Mouse (Mus musculus): ENCODE data around the gene Sprr2k. TPM values are rescaled to one million over a fixed set of nuclear protein-coding genes. Genes with fewer than 3 reads are reported as not detected.

The Sprr2k gene
- polyA plus RNA-seq (2021; fragmentation: Nextera tagmentation) = not detected in 2 replicates
- long read RNA-seq, experiment 1 = 0 reads
- long read RNA-seq, experiment 2 = 0 reads

GRCm38 (mm10) chr3:92432282-92432681 lies at the start of gene Sprr2k:
Gene Sprr2k (plus strand): TSS chr3:92432582.

GRCm38 (mm10) chr3:92385385-92385784 lies 47.0 kb upstream of the Sprr2k start, which contains the start of gene Sprr2h:
Gene Sprr2h (plus strand): TSS chr3:92385685.

GRCm38 (mm10) chr3:92407691-92408090 lies 24.7 kb upstream of the Sprr2k start, which contains the start of gene Sprr2i:
Gene Sprr2i (plus strand): TSS chr3:92407991.

GRCm38 (mm10) chr3:92417782-92418181 lies 14.6 kb upstream of the Sprr2k start, which contains the start of gene Sprr2j-ps:
Gene Sprr2j-ps (plus strand): TSS chr3:92418082.

GRCm38 (mm10) chr3:92429323-92429722 lies 3.1 kb upstream of the Sprr2k start, which contains the start of gene Gm9774:
Gene Gm9774 (minus strand): TSS chr3:92429423.

GRCm38 (mm10) chr3:92438689-92439088 lies 6.3 kb downstream of the Sprr2k start, which contains the start of gene Sprr1b:
Gene Sprr1b (minus strand): TSS chr3:92438789.

GRCm38 (mm10) chr3:92458620-92459019 lies 26.2 kb downstream of the Sprr2k start, which contains the start of gene Sprr3:
Gene Sprr3 (minus strand): TSS chr3:92458720.

Other genes starting within 250 kb of the Sprr2k start
- gene Sprr2a1, start 216.8 kb upstream of the Sprr2k start, polyA plus RNA-seq (2021; fragmentation: Nextera tagmentation) = not detected in 2 replicates
- gene Sprr2a2, start 216.7 kb upstream of the Sprr2k start, polyA plus RNA-seq (2021; fragmentation: Nextera tagmentation) = 0.21 TPM in 2 replicates
- gene Sprr2a3, start 147.2 kb upstream of the Sprr2k start, polyA plus RNA-seq (2021; fragmentation: Nextera tagmentation) = not detected in 2 replicates
- gene Sprr2b, start 116.0 kb upstream of the Sprr2k start, polyA plus RNA-seq (2021; fragmentation: Nextera tagmentation) = not detected in 2 replicates
- gene Sprr2d, start 93.4 kb upstream of the Sprr2k start, polyA plus RNA-seq (2021; fragmentation: Nextera tagmentation) = not detected in 2 replicates
- gene Sprr2e, start 80.4 kb upstream of the Sprr2k start, polyA plus RNA-seq (2021; fragmentation: Nextera tagmentation) = not detected in 2 replicates
- not detected in 2 replicates for gene Sprr2f, start 67.4 kb upstream of the Sprr2k start, polyA plus RNA-seq (2021; fragmentation: Nextera tagmentation)
- gene Sprr2h, start 46.9 kb upstream of the Sprr2k start, polyA plus RNA-seq (2021; fragmentation: Nextera tagmentation) = not detected in 2 replicates
- gene Sprr2i, start 24.6 kb upstream of the Sprr2k start, polyA plus RNA-seq (2021; fragmentation: Nextera tagmentation) = not detected in 2 replicates
- not detected in 2 replicates for gene Sprr2j-ps, start 14.5 kb upstream of the Sprr2k start, polyA plus RNA-seq (2021; fragmentation: Nextera tagmentation)
- 2.0 and 2.1 TPM in 2 replicates for gene Gm9774, start 3.2 kb upstream of the Sprr2k start, polyA plus RNA-seq (2021; fragmentation: Nextera tagmentation)
- gene Sprr1b, start 6.2 kb downstream of the Sprr2k start, polyA plus RNA-seq (2021; fragmentation: Nextera tagmentation) = not detected in 2 replicates
- gene Sprr3, start 26.1 kb downstream of the Sprr2k start, polyA plus RNA-seq (2021; fragmentation: Nextera tagmentation) = not detected in 2 replicates
- gene Sprr1a, start 53.3 kb downstream of the Sprr2k start, polyA plus RNA-seq (2021; fragmentation: Nextera tagmentation) = not detected in 2 replicates
- not detected in 2 replicates for gene Sprr4, start 67.9 kb downstream of the Sprr2k start, polyA plus RNA-seq (2021; fragmentation: Nextera tagmentation)
- not detected in 2 replicates for gene 2310046K23Rik, start 101.9 kb downstream of the Sprr2k start, polyA plus RNA-seq (2021; fragmentation: Nextera tagmentation)
- gene Ivl, start 141.2 kb downstream of the Sprr2k start, polyA plus RNA-seq (2021; fragmentation: Nextera tagmentation) = not detected in 2 replicates
- gene Smcp, start 156.4 kb downstream of the Sprr2k start, polyA plus RNA-seq (2021; fragmentation: Nextera tagmentation) = not detected in 2 replicates
- gene 2210017I01Rik, start 174.9 kb downstream of the Sprr2k start, polyA plus RNA-seq (2021; fragmentation: Nextera tagmentation) = not detected in 2 replicates
- gene Lce6a, start 189.1 kb downstream of the Sprr2k start, polyA plus RNA-seq (2021; fragmentation: Nextera tagmentation) = not detected in 2 replicates
- gene Lce1a1, start 215.7 kb downstream of the Sprr2k start, polyA plus RNA-seq (2021; fragmentation: Nextera tagmentation) = not detected in 2 replicates
- not detected in 2 replicates for gene Lce1b, start 224.3 kb downstream of the Sprr2k start, polyA plus RNA-seq (2021; fragmentation: Nextera tagmentation)
- gene Lce1a2, start 237.7 kb downstream of the Sprr2k start, polyA plus RNA-seq (2021; fragmentation: Nextera tagmentation) = not detected in 2 replicates
- not detected in 2 replicates for gene Lce1c, start 246.7 kb downstream of the Sprr2k start, polyA plus RNA-seq (2021; fragmentation: Nextera tagmentation)